Mouse (Mus musculus): ENCODE data around the gene Mpeg1. TPM values are rescaled to one million over a fixed set of nuclear protein-coding genes. Genes with fewer than 3 reads are reported as not detected.

The Mpeg1 gene
- polyA plus RNA-seq, 1 experiment from 2014 or later, result 0.81 TPM

DNA sequence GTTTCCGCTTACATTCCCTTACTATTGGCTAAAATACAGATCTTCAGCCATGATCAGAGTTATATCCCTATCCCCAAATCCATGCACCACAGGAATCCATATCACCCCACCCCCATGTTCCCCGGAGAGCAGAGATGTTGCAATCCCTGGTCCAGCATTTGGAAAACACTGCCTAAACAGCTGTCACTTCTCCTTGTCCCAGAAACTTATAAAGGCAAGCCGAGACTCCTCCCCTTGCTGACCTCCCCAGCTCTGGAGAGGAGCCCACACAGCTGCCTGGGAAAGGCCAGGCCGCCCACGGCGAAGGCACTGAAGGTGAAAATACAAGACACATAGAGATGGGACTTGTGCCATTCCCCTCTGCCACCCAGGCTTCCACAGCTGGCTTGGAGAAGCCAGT lies 26.3 kb downstream of the Mpeg1 start:
- H3K9me3 ChIP-seq (ENCODE audit: control insufficient read depth, low read length), result no peaks in the 10 kb centered on the region
- WGBS, result 83% methylated on average over 6 of the region's 6 CpGs
- no peak for ATAC-seq (replicated peaks; ENCODE audit: low FRiP score)
- no peaks in the 10 kb centered on the region for H3K27me3 ChIP-seq (replicated peaks; ENCODE audit: control insufficient read depth, insufficient read depth, low read length)
- no peak overlapping the region for H3K4me2 ChIP-seq
- no peak overlapping the region for H3K9ac ChIP-seq (ENCODE audit: low read depth, low read length)
- no peak overlapping the region for H3K27ac ChIP-seq (ENCODE audit: low read depth, low read length)
- DNase-seq (ENCODE audit: low spot score), result no peak
- no peaks in the 10 kb centered on the region for H3K4me1 ChIP-seq (replicated peaks; ENCODE audit: control insufficient read depth, insufficient read depth, low read length)
- no peak overlapping the region for H3K4me3 ChIP-seq (ENCODE audit: low read depth, low read length)
- no peaks in the 10 kb centered on the region for H3K36me3 ChIP-seq (ENCODE audit: control insufficient read depth, insufficient read depth, low read length)

DNA sequence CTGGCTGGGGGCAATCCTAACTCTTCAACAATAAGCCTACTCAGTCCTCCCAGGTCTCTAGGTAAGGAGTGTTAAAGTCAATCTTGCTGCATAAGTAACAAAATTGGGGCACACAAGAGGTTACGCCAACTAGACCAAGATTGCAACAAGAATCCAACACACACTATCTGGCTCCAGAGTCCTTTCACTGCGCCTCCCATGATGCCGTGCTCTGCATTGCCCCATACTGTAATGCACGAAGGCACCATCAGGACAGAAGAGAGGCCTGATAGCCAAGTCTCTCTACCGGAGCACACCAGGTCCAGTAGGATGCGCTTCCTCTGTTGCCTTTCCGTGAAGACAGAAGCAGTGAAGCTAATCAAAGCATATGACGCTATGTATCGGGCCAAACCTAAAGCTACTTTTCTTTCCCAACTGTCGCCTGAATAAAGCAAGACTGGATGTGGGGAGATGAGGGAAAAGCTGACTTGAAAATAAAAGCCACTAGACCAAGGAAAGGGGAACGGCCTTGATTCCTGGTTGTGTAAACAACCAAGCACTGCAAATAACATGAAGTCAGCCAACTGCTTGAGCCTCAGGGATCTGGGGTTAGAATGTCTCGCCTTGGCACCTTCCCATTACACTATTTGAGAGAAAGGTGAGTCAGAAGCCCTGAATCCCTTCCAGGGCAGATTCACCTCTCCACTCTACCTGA lies 27.1 kb downstream of the Mpeg1 start:
- H3K9me3 ChIP-seq (ENCODE audit: control insufficient read depth, low read length), result no peaks in the 10 kb centered on the region
- H3K27me3 ChIP-seq (replicated peaks; ENCODE audit: control insufficient read depth, insufficient read depth, low read length), result no peaks in the 10 kb centered on the region
- no peaks in the 10 kb centered on the region for H3K4me1 ChIP-seq (replicated peaks; ENCODE audit: control insufficient read depth, insufficient read depth, low read length)
- no peak overlapping the region for H3K9ac ChIP-seq (ENCODE audit: low read depth, low read length)
- WGBS, result 81% methylated on average over 12 of the region's 12 CpGs
- no peak overlapping the region for H3K4me3 ChIP-seq (ENCODE audit: low read depth, low read length)
- no peak overlapping the region for H3K27ac ChIP-seq (ENCODE audit: low read depth, low read length)
- ATAC-seq (replicated peaks; ENCODE audit: low FRiP score) (no peak), DNase-seq (ENCODE audit: low spot score) (no peak)
- no peak overlapping the region for H3K4me2 ChIP-seq
- no peaks in the 10 kb centered on the region for H3K36me3 ChIP-seq (ENCODE audit: control insufficient read depth, insufficient read depth, low read length)

DNA sequence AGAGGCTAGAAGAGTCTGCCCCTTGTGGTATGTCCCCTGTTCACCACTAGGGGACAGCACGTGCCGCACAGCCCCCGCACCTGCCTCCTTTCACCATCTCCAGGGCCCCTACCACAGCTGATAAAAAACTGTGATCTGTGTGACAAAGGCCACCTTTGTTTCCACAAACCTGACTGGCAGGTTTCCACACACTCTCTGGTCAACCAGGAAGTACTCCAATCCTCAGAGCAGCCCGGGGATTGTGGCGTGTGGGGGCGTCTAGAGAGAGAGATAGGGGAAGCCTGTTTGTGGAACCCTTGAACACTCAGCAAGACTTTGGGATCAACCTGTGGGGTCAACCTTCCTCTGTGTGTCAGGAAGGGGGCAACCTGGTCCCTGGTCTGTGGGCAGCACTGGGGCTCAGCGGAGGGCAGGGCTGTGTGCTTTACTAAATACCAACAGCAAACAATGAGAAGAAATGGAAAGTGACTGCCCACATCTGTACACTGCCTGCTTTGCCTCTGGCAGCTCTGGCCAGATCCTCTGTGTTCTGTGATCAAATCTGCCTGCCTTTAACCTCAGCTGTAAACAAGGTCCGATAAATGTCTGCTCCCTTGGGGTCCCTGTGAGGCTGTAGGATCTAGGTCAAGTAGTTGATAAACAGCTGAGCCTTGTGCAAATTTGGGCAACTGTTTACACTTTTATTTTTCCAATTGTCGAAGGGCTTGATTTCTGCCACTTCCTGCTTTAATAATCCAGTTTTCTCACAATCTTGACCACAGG lies 27.8 kb downstream of the Mpeg1 start:
- Histone ChIP-seq H3K9ac (ENCODE audit: low read depth, low read length) (no peak overlapping the region), H3K27me3 (replicated peaks; ENCODE audit: control insufficient read depth, insufficient read depth, low read length) (no peaks in the 10 kb centered on the region), H3K4me3 (ENCODE audit: low read depth, low read length) (no peak overlapping the region), H3K9me3 (ENCODE audit: control insufficient read depth, low read length) (no peaks in the 10 kb centered on the region), H3K4me1 (replicated peaks; ENCODE audit: control insufficient read depth, insufficient read depth, low read length) (no peaks in the 10 kb centered on the region), H3K27ac (ENCODE audit: low read depth, low read length) (peak overlapping the region; percentile 58), H3K36me3 (ENCODE audit: control insufficient read depth, insufficient read depth, low read length) (no peaks in the 10 kb centered on the region), H3K4me2 (peak overlapping the region; percentile 31)
- DNase-seq (ENCODE audit: low spot score) (peak; percentile 43), ATAC-seq (replicated peaks; ENCODE audit: low FRiP score) (peak; percentile 74)
- WGBS, result 31% methylated on average over 9 of the region's 9 CpGs

DNA sequence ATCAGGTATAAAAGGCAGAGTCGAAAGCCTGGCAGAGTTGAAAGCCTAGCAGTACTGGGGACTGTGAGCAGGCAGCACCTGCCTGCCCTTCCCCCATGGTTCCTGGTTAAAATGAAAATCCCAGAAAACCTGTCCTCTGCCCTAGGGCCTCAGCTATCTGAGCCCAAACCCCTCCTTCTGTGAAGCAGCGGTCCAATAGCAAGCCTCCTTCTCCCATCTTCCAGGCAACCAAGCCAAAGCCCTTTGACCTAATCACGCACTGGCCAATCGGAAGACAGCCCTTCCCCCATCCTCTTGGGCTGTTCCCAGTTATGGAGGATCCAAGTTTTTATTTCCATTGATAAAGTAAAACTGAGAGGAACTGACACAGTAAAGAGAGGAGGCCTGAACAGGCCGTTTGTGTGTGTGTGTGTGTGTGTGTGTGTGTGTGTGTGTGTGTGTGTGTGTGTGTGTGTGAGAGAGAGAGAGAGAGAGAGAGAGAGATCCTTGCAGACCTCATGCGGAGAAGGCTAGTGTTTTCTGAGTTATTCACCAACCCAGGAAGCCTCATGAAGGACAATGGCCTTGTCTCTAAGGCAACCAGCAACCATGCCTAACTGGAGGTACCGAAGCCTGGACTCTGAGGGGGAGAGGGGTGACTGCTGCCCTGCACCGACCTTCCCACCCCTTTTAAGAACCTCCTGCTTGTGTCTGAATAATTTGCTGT lies 28.5 kb downstream of the Mpeg1 start:
- Histone ChIP-seq H3K9ac (ENCODE audit: low read depth, low read length) (no peak overlapping the region), H3K4me3 (ENCODE audit: low read depth, low read length) (no peak overlapping the region), H3K27ac (ENCODE audit: low read depth, low read length) (peak overlapping the region; percentile 58), H3K4me1 (replicated peaks; ENCODE audit: control insufficient read depth, insufficient read depth, low read length) (no peaks in the 10 kb centered on the region), H3K27me3 (replicated peaks; ENCODE audit: control insufficient read depth, insufficient read depth, low read length) (no peaks in the 10 kb centered on the region), H3K4me2 (peak overlapping the region; percentile 27), H3K36me3 (ENCODE audit: control insufficient read depth, insufficient read depth, low read length) (no peaks in the 10 kb centered on the region), H3K9me3 (ENCODE audit: control insufficient read depth, low read length) (no peaks in the 10 kb centered on the region)
- DNase-seq (ENCODE audit: low spot score) (no peak), ATAC-seq (replicated peaks; ENCODE audit: low FRiP score) (peak; percentile 74)
- WGBS, result 43% methylated on average over 8 of the region's 8 CpGs

DNA sequence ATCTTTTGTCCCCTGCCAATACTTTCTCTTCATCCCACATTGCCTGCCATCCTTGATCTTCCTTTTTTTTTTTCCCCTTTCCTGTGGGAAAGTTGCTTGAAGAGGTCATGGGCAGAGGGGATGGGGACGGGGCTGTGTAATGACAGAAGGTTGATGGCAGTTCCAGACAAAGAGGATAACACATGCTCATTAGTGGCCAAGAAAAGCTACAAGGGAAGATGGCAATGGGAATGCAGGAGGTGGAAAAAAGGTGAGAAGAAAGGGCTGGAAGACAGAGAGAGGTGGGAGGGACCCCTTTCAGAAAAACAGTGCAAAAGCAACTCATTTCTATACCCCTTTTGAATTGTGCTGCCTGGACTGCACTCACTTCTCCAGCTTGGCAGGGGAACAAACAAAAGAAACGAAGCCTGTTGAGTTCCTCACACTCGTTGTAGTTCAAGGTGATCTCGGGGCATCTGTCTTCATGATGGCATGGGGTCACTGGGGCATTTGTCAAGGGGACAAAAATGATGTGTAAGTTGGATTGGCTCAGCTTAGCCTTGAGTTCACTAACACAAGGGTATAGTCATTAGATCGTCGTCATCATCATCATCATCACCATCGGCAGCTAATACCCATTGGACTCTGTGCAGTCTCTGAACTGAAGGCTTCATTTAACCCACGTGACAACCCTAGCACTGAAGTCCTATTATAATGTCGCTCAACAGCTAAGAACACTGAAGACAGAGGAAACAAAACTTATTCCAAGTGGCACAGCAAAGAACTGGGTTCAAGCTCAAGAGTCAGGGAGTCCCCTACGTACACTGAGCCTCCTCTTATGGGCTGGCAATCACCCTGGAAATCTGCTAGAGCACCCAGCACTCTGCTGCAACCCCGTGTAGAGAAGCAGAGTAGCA lies 29.3 kb downstream of the Mpeg1 start:
- WGBS, result 82% methylated on average over 11 of the region's 11 CpGs
- Histone ChIP-seq H3K27ac (ENCODE audit: low read depth, low read length) (peak overlapping the region; percentile 52), H3K9me3 (ENCODE audit: control insufficient read depth, low read length) (no peaks in the 10 kb centered on the region), H3K9ac (ENCODE audit: low read depth, low read length) (no peak overlapping the region), H3K4me1 (replicated peaks; ENCODE audit: control insufficient read depth, insufficient read depth, low read length) (no peaks in the 10 kb centered on the region), H3K4me3 (ENCODE audit: low read depth, low read length) (no peak overlapping the region), H3K36me3 (ENCODE audit: control insufficient read depth, insufficient read depth, low read length) (no peaks in the 10 kb centered on the region), H3K4me2 (0 out of 2 replicates have a peak overlapping the region, but pooled peaks have one; percentile 10), H3K27me3 (replicated peaks; ENCODE audit: control insufficient read depth, insufficient read depth, low read length) (no peaks in the 10 kb centered on the region)
- no peak for ATAC-seq (replicated peaks; ENCODE audit: low FRiP score)
- DNase-seq (ENCODE audit: low spot score), result no peak

GRCm38 (mm10) chr19:12491636-12492035 lies 31.1 kb downstream of the Mpeg1 start:
- H3K9me3 ChIP-seq (ENCODE audit: control insufficient read depth, low read length), result no peaks in the 10 kb centered on the region
- H3K27me3 ChIP-seq (replicated peaks; ENCODE audit: control insufficient read depth, insufficient read depth, low read length), result no peaks in the 10 kb centered on the region

GRCm38 (mm10) chr19:12493453-12494186 lies 33.0 kb downstream of the Mpeg1 start:
- H3K4me3 ChIP-seq (ENCODE audit: low read depth, low read length), result no peak overlapping the region
- H3K4me1 ChIP-seq (replicated peaks; ENCODE audit: control insufficient read depth, insufficient read depth, low read length), result no peaks in the 10 kb centered on the region
- no peaks in the 10 kb centered on the region for H3K9me3 ChIP-seq (ENCODE audit: control insufficient read depth, low read length)
- no peak overlapping the region for H3K4me2 ChIP-seq
- DNase-seq (ENCODE audit: low spot score) (no peak), ATAC-seq (replicated peaks; ENCODE audit: low FRiP score) (no peak)
- H3K27ac ChIP-seq (ENCODE audit: low read depth, low read length), result no peak overlapping the region
- H3K36me3 ChIP-seq (ENCODE audit: control insufficient read depth, insufficient read depth, low read length), result no peaks in the 10 kb centered on the region
- no peak overlapping the region for H3K9ac ChIP-seq (ENCODE audit: low read depth, low read length)
- H3K27me3 ChIP-seq (replicated peaks; ENCODE audit: control insufficient read depth, insufficient read depth, low read length), result no peaks in the 10 kb centered on the region
- WGBS, result 66% methylated on average over 4 of the region's 4 CpGs

More at GRCm38 (mm10) chr19:12491636-12492035, 31.1 kb downstream of the Mpeg1 start:
- DNase-seq (ENCODE audit: low spot score) (no peak), ATAC-seq (replicated peaks; ENCODE audit: low FRiP score) (no peak)
- no peak overlapping the region for H3K4me2 ChIP-seq
- no peak overlapping the region for H3K9ac ChIP-seq (ENCODE audit: low read depth, low read length)
- no peak overlapping the region for H3K27ac ChIP-seq (ENCODE audit: low read depth, low read length)
- no peaks in the 10 kb centered on the region for H3K36me3 ChIP-seq (ENCODE audit: control insufficient read depth, insufficient read depth, low read length)
- H3K4me3 ChIP-seq (ENCODE audit: low read depth, low read length), result no peak overlapping the region
- no peaks in the 10 kb centered on the region for H3K4me1 ChIP-seq (replicated peaks; ENCODE audit: control insufficient read depth, insufficient read depth, low read length)
- WGBS, result 84% methylated on average over 7 of the region's 7 CpGs

DNA sequence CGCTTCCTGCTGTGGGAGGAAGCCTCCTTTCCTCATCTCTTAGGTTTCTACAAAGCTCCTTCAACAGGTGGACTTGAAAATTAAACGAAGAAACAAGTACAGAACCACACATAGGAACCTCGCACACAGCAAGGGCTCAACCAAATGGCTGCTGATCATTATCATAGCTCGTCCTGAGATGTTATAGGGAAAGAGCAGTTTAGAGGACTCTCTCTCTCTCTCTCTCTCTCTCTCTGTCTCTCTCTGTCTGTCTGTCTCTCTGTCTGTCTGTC lies 33.5 kb downstream of the Mpeg1 start:
- DNase-seq (ENCODE audit: low spot score) (no peak), ATAC-seq (replicated peaks; ENCODE audit: low FRiP score) (no peak)
- Histone ChIP-seq H3K4me2 (no peak overlapping the region), H3K4me3 (ENCODE audit: low read depth, low read length) (no peak overlapping the region), H3K27ac (ENCODE audit: low read depth, low read length) (no peak overlapping the region), H3K9me3 (ENCODE audit: control insufficient read depth, low read length) (no peaks in the 10 kb centered on the region), H3K4me1 (replicated peaks; ENCODE audit: control insufficient read depth, insufficient read depth, low read length) (no peaks in the 10 kb centered on the region), H3K36me3 (ENCODE audit: control insufficient read depth, insufficient read depth, low read length) (no peaks in the 10 kb centered on the region), H3K9ac (ENCODE audit: low read depth, low read length) (no peak overlapping the region), H3K27me3 (replicated peaks; ENCODE audit: control insufficient read depth, insufficient read depth, low read length) (peaks cover 3% of the 10 kb centered on the region; the same call in 1 of the 2 replicates)
- whole genome bisulfite sequencing, result 76% methylated on average over 4 of the region's 4 CpGs

Measured in liver, embryonic 11.5 days (tissue).